Mouse (Mus musculus): Measurements from ENCODE around the gene Cwc15. TPM values are rescaled to one million over a fixed set of nuclear protein-coding genes. Genes with fewer than 3 reads are reported as not detected.
"Not testable (repeated sequence)": the region's sequence is repeated elsewhere in the genome, so short reads cannot be mapped to it uniquely, and the experiment has no call there.

Gene Cwc15
- total RNA-seq (2021) = 10 to 100 TPM; 66.3 to 67.3 TPM
- long read RNA-seq, experiment 1, transcript Cwc15-202 (7 exons, 831 nt) = minor isoform, 6 of 54 reads
- long read RNA-seq, experiment 1, transcript Cwc15-201 (7 exons, 1,111 nt) = major isoform, 45 of 54 reads
- long read RNA-seq, experiment 1, partial matches to known transcripts = 3 of 54 reads
- long read RNA-seq, experiment 1, other reads (novel, unspliced or antisense) = 0 of 54 reads
- long read RNA-seq, experiment 2, transcript Cwc15-201 (7 exons, 1,111 nt) = major isoform, 29 of 33 reads
- long read RNA-seq, experiment 2, partial matches to known transcripts = 2 of 33 reads
- long read RNA-seq, experiment 2, other reads (novel, unspliced or antisense) = 0 of 33 reads

GRCm38 (mm10) chr9:14500023-14500915 lies at the start of gene Cwc15, which contains the start of gene Kdm4d:
Gene Cwc15, plus strand, starts transcription at chr9:14500617.
Gene Kdm4d, minus strand, starts transcription at chr9:14500482.
- peak; percentile 97 to 98 for DNase-seq

DNA sequence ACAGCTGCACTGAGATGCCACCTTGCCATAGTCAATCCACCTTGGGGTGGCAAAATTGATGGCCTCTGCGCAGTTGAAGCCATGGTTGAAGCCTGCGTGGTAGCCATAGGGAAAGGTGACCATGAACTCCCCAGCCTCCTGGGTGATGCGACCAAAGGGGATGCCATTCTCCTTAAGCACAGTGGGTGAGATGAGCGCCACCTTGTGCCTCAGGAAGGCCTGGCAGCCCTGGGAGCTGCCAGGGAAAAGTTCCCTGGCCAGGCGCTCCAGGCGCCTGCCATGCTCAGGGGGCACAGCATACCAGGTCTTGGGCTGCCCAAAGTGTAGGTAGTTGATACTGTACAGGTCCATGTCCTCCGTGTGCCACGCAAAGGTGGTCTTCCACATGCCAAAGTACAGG lies 49.3 kb upstream of the Cwc15 start:
- DNase-seq = not testable (repeated sequence)

GRCm38 (mm10) chr9:14456320-14456719 lies 44.1 kb upstream of the Cwc15 start:
- no peak for DNase-seq

- not testable (repeated sequence) for DNase-seq
These were observed 37.9 kb upstream of the Cwc15 start for GRCm38 (mm10) chr9:14462536-14462935.

GRCm38 (mm10) chr9:14463668-14464067 lies 36.7 kb upstream of the Cwc15 start:
- not testable (repeated sequence) for DNase-seq

DNA sequence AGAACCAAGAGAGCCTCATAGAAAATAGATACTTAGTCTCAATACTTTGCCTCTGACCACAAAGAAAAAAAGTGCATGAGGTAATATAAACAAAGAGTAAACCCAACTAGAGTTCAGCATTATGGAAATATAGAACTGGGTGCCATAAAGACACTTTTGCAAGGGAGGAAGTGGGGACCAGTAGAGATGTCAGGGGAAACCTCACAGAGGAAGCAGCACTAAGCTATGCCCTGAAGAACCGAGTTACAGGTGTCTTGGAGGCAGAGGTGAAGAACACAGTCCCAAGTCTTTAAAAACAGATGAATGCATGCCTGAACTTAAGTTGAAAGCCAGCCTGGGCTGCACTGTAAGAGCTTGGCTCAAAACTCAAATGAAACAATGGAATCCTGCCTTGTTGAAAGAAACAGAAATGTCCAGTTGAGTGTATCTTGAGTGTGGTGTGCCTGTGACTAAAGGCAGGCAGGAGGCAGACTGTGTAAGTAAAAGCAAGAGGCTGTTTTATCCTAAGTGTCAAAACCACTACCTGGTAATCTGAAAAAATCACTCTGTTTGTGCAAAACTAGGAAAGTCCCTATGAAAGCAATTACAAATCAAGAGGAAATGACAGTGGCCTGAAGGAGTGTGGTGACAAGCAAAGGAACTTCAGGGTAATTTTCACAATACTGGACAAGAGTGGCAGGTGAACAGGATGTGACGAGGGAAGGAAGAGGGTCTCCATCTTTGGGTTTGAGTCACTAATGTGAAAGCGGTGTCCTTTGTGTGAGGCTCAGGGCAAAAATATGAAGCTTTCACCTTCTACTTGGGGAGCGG lies 1.3 kb upstream of the Cwc15 start:
- no peak for DNase-seq

DNA sequence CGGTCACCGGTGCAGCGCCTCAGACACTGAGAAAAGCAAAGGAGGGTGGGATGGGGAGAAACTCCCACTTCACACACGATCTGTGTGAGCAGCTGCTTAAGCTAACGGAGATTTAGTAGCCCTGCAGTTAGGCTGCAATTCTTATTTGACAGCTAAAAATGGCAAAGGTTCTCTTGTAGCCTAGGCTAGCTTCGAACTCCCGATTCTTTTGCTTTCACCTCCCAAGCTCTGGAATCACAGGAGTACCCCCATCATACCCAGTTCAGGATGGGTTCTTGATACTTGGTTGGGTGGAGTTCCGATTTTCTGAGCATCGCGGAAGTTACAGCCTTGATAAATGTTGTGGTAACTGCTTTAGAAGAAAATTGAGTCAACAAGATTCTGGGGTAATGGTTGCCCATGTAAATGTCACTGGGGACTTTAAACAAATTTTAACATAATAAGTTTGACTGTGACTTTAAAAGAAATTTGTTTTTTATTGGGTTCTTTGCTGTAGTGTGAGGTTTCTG lies 553 bp downstream of the Cwc15 start:
- no peak for DNase-seq

GRCm38 (mm10) chr9:14512633-14513445 lies 12.4 kb downstream of the Cwc15 start:
- peak; percentile 18 to 51 for DNase-seq

DNA sequence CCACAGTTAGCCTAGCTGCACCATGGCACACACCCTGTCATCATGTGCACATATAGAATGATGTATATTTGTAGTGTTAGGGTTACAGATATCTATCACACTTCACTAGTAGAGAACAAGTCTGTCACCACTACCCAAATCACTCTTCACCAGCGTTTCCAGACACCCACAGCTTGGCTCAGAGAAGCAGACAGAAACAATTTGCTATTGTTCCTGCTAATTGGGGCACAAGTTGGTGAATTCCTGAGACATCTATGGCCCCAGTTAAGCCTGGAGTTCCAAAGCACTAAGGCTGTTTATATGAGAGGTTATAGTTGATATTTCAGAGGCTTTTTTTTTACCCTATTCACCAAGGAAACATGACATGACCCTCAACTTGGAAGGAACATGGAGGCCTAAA lies 16.9 kb downstream of the Cwc15 start:
- no peak for DNase-seq

DNA sequence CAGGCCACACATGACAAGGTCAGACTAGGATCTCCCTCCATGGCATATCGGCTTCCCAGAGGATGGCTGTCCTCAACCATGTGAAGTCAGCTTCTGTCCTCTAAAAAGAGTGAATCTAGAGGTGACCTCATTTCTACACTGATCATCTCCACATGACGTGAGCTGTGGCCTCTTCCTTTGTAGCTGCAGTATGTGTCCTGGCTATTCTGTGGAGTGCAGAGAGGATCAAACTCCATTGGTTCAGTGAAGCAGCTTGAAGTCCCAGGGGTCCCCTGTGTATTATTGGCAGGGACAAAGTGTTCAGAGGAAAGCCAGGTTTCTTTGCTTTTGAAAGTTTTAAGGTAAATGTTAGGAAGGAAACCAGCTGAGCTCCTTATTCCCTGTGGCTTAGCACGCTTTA lies 17.7 kb downstream of the Cwc15 start:
- no peak for DNase-seq

GRCm38 (mm10) chr9:14520971-14521670 lies 20.7 kb downstream of the Cwc15 start:
- no peak for DNase-seq

DNA sequence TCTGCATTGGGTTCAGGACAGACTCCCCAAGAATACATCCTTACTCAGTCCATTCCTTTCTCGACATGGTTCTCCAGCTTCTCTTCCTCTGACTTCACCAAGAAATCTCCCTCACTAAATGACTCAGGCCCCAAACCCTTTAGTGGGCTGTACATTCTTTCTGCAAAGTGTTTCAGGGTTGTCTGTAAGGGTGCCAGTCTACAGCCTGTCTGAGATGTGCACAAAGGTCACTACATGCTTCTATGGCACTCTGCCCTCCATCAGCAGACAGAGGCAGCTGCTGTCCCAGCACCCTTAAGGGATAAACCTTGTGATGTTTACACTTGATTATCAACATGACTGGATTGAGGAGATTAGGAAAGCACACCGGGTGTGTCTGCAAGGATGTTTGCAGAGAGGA lies 21.3 kb downstream of the Cwc15 start:
- DNase-seq = no peak

DNA sequence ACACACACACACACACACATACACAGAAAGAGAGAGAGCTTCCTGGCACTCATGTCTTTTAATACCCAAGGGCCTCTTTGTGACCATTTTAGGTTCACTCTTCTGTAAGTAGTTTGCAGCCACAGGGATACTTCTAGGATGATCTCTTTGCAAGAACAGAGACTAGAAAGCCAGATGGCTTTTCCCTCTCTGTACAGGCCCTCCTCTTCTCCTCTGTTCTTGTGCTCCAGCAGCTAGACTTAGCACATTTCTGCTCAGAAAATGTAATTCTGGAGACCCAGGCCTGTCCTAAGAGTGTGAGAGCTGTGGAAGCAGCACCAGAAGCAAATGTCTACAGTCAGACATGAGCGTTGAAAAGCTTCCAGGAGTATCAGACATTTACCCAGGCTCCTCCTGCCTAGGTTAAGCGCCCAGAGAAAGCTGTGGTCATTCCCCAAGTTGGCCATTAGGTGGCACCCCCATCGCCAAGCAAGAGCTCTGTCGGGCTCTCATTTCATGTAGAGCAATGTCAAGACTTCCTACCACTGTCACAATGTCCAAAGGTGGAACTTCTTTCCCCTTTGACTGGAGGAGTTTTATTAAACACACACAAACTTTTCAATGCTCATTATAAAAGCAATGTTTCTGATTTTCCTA lies 23.1 kb downstream of the Cwc15 start:
- peak; percentile 82 to 89 for DNase-seq

- no peak for DNase-seq
These were observed 29.6 kb downstream of the Cwc15 start for GRCm38 (mm10) chr9:14530004-14530403.

DNA sequence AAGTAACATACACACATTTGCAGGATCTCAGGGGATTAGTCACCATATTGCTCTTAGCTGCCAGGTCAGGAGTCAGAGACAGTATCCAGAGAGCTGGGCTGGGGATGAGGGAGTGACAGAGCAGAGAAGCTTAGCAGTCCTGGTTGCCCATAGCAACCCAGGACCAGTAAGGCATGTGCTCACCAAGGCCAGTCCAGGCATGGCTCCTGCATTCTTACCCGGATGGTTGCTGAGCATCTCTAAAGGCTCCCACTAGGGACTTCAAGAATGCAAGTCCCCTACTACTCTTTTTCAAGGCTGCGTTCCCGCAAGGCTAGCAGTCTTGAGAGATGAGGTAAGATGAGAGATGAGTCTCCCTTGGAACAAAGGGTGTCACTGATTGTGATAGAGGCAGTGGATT lies 31.9 kb downstream of the Cwc15 start:
- no peak for DNase-seq

DNA sequence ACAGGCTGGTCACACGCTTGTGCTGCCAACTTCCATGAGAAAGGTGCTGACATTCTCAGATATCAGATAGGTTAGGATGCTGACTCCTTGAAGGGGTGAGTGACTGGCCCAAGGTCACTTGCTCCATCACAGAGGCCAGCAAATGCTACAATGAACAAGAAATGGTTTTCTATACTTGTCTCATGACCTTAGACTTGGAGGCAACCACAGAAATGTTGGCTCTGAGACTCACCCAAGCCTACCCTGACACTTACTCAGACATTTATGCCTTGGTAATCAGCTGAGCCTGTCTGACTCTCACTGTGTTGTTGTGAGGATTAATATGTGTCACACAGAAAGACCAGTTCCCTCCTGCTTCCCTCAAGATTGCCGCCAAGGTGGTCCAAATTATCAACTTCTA lies 33.2 kb downstream of the Cwc15 start:
- no peak for DNase-seq

DNA sequence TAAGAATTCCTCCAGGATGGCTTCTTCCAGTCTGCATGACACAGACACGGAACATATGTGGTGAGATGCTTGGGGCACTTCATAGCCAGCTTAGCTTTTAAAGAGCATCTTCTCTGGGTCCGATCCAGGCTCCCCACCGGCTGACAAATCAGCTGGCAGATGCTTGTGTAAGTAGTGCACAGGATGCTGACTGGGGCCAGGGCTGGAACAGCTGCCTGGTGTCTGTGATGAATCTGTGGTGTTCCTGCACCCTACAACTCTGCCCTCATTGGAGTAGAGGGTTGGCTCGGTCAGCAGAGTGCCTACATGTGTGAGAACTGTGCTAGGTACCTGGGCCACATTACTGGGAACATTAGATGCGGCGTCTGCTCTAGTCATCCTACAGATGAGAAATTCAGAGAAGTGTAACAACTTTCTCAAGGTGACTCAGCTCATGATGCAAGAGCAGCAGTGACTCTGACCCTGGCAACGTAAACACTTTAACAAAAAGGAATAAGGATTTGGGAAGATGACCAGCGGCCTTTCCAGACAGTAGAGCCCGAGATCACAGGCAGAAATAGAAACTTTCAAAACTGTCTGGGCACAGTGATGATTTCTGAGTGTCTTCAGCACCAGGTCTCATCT lies 34.5 kb downstream of the Cwc15 start:
- no peak for DNase-seq

DNA sequence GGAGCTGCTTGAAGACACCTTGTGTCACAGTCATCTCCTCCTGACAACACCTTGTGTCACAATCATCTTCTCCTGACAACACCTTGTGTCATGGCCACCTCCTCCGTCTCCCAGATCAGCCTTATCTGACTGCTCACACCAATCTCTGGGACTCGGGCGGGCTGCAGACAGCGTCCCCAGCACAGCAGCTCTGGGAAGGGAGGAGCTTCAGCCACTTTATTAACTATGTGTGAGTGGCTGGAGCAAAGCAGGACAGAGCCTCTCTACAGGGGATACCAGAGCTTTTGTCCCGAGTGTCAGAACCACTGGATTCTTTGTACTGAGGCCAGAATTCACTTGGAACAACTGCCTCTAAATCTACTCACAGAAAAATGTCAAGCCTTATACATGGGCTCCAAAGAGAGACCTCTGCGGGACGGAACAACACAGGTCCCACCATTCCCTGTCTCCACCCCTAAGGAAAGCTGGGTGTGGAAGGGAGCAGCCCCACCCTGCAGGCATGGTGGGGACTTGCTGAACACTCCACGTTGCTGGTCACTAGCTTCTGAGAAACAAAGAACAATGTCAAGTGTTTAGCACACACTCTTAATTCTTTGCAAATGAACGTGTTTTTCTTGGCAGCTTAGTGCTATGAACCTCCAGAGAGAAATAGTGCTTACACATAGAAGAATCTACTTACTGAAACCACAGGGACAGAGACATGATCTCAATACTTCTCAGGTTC lies 43.8 kb downstream of the Cwc15 start:
- no peak for DNase-seq

All from heart, adult 18-20 months (tissue).